Mouse (Mus musculus): Measurements from ENCODE around the gene Usp29. TPM values are rescaled to one million over a fixed set of nuclear protein-coding genes. Genes with fewer than 3 reads are reported as not detected.

The Usp29 gene
- polyA plus RNA-seq, 1 experiment = not detected

DNA sequence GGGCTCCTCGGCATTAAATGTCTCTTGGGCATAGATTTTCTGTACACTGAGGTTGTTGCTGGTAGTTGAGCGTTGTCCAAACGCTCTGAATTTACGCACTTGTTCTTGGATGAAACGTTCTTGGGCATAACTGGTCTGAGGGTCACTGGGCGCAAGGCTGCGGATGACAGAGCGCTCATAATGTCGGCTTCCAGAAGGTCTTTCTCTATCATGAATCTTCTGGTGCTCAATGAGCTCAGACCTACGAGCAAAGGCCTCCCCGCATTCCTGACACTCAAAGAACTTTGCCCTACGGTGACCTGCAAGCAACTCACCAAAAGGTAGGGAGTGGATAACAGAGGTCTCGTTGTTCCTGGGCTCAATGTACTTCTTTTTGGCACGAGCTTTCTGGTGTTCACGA lies 21.0 kb upstream of the Usp29 start:
- WGBS = 94% methylated on average over 15 of the region's 15 CpGs
- H3K27ac ChIP-seq (ENCODE audit: insufficient read depth, low read length) = no peak overlapping the region
- DNase-seq (ENCODE audit: low read depth in 1 of 2, low spot score in 2 of 2) = no peak
- no peaks in the 10 kb centered on the region for H3K4me1 ChIP-seq (ENCODE audit: control insufficient read depth, insufficient read depth, insufficient read length)
- no peaks in the 10 kb centered on the region for H3K27me3 ChIP-seq (ENCODE audit: control insufficient read depth, insufficient read depth, low read length)
- no peak for TF ChIP-seq CTCF (IDR thresholded peaks at IDR 0.05; ENCODE audit: extremely low read depth, insufficient read depth, insufficient read length, insufficient replicate concordance)
- TF ChIP-seq POLR2A (IDR thresholded peaks at IDR 0.05; ENCODE audit: low read depth, low read length) = no peak
- no peaks in the 10 kb centered on the region for H3K36me3 ChIP-seq (ENCODE audit: control insufficient read depth, insufficient read depth, low read length)
- no peak overlapping the region for H3K4me3 ChIP-seq (ENCODE audit: extremely low read depth, insufficient read depth, insufficient read length)

DNA sequence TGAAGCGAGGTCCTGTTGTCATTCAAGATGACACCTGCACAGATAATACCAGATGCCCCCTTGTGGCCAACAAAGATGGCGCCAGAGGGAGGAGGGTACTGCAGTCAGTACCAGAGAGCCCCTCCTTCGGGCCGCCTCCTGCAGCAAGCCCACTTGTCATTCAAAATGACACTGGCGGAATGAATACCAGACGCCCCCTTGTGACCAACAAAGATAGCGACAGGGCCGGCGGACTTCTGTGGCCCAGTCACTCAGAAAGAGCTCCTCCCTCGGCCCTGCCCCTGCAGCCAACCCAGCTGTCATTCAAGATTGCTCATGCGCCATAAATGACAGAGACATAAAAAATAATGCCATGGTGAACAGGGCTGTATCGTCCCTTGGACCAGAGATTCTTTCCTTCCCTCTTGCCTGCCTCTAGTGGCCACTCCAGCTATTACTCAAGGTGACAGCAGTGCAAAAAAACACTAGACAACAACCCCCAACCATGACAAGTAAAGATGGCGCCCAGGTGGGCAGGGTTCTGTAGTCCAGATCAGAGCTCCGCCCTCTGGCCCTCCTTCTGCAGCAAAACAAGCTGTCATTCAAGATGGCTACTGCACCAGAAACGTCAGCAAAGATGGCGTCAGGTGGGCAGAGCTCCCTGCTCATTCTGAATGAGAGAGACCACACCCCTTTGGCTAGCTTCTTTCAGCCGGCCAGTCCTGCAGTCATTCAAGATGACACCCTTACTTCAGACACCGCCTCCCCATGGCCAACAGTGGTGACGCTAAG lies 2.8 kb upstream of the Usp29 start:
- TF ChIP-seq POLR2A (IDR thresholded peaks at IDR 0.05; ENCODE audit: low read depth, low read length) (no peak), CTCF (IDR thresholded peaks at IDR 0.05; ENCODE audit: extremely low read depth, insufficient read depth, insufficient read length, insufficient replicate concordance) (no peak)
- Histone ChIP-seq H3K4me3 (ENCODE audit: extremely low read depth, insufficient read depth, insufficient read length) (no peak overlapping the region), H3K4me1 (ENCODE audit: control insufficient read depth, insufficient read depth, insufficient read length) (no peaks in the 10 kb centered on the region), H3K27ac (ENCODE audit: insufficient read depth, low read length) (peak overlapping the region; percentile 29), H3K36me3 (ENCODE audit: control insufficient read depth, insufficient read depth, low read length) (no peaks in the 10 kb centered on the region), H3K27me3 (ENCODE audit: control insufficient read depth, insufficient read depth, low read length) (no peaks in the 10 kb centered on the region)
- WGBS = 59% methylated on average over 19 of the region's 19 CpGs
- no peak for DNase-seq (ENCODE audit: low read depth in 1 of 2, low spot score in 2 of 2)

DNA sequence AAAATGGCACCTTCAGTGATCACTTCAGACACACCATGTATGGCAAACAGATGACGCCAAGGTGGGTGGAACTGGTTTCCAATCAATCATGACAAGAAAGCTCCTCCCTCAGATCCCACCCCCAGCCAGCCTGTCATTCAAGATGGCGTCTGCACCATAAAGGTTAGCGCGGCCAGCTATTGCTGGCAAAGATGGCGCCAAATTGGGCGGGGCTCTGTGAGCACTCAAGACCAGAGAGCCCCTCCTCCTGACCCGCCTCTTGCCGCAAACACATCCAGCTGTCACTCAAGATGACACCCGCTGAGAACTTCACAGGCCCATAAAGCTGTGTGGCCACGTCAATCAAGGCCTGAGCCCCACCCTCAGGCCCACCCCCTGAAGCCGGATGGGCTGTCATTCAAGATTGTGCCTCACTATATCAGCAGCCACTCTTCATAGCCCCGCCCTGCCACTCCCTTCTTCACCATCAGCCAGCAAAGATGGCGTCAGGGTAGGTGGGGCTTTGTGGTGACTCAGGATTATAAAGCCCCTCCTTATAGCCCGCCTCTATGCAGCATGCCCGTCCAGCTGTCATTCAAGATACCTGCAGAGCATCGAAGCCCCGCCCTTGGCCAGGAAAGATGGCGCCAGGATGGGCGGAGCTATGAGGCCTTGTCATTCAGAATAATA lies 2.0 kb upstream of the Usp29 start:
- Histone ChIP-seq H3K4me3 (ENCODE audit: extremely low read depth, insufficient read depth, insufficient read length) (no peak overlapping the region), H3K36me3 (ENCODE audit: control insufficient read depth, insufficient read depth, low read length) (no peaks in the 10 kb centered on the region), H3K4me1 (ENCODE audit: control insufficient read depth, insufficient read depth, insufficient read length) (no peaks in the 10 kb centered on the region), H3K27me3 (ENCODE audit: control insufficient read depth, insufficient read depth, low read length) (no peaks in the 10 kb centered on the region), H3K27ac (ENCODE audit: insufficient read depth, low read length) (no peak overlapping the region; the same call in 1 of the 2 replicates)
- TF ChIP-seq CTCF (IDR thresholded peaks at IDR 0.05; ENCODE audit: extremely low read depth, insufficient read depth, insufficient read length, insufficient replicate concordance) = no peak
- no peak for TF ChIP-seq POLR2A (IDR thresholded peaks at IDR 0.05; ENCODE audit: low read depth, low read length)
- 55% methylated on average over 19 of the region's 19 CpGs for WGBS
- DNase-seq (ENCODE audit: low read depth in 1 of 2, low spot score in 2 of 2) = no peak

DNA sequence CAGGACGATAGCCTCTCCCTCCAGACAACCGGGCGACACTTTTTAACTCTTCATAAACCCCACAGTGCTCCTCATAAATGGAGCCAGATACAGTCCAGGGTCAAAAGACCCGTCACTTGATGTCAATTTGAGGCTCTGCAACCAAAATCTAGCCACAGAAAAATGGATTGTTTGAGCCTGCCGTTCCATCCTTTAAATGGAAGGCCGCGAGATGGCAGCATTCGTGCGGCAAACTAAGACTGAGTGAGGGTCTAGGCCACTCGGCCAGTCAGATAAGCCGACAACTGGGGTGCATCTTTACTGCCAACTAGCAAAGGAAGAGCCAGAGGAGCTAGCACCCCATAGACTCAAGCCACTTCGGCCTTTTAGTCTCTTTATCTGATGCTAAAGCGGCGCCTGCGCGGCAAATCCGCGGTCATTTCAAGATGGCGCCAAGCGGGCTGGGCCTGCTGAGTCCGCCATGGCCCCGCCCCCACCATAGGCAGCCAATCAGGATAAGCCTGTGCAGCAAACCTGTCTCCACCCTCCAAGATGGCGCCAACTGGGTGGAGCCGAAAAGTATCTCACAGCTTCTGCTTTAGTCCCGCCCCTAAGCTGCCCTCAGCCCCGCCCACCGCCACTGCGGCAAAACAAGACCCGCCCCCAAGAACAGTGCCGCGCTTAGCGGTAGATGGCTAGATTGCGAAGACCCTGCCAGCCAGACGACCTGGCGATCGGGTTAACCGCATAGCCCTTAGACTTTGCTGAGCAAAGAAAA lies 1.1 kb upstream of the Usp29 start:
- peak in 1 of 2 experiments; percentile 15 for DNase-seq (ENCODE audit: low read depth in 1 of 2, low spot score in 2 of 2)
- Histone ChIP-seq H3K4me1 (ENCODE audit: control insufficient read depth, insufficient read depth, insufficient read length) (no peaks in the 10 kb centered on the region), H3K36me3 (ENCODE audit: control insufficient read depth, insufficient read depth, low read length) (no peaks in the 10 kb centered on the region), H3K4me3 (ENCODE audit: extremely low read depth, insufficient read depth, insufficient read length) (peak overlapping the region; percentile 2; the same call in 1 of the 2 replicates), H3K27ac (ENCODE audit: insufficient read depth, low read length) (no peak overlapping the region), H3K27me3 (ENCODE audit: control insufficient read depth, insufficient read depth, low read length) (no peaks in the 10 kb centered on the region)
- TF ChIP-seq POLR2A (IDR thresholded peaks at IDR 0.05; ENCODE audit: low read depth, low read length) (no peak), CTCF (IDR thresholded peaks at IDR 0.05; ENCODE audit: extremely low read depth, insufficient read depth, insufficient read length, insufficient replicate concordance) (no peak)
- WGBS = 45% methylated on average over 37 of the region's 37 CpGs

DNA sequence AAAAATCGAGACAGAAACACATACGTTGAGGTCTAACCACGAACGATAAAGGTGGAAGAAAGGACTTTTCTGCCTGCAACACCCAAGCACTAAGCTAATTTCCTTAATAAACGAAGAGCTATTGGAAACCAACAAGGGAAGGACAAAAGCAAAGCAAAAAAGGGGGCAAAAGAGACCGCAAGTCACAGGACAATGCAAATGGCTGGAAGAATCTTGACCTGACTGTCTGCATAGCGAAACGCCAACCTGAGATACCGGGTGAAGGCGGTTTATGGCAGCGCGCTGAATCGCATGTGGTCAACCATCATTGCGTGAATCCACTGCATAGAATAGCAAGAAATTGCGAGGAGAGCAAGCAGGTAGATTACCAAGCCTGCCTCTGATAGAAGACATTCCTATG lies 423 bp downstream of the Usp29 start:
- Histone ChIP-seq H3K27me3 (ENCODE audit: control insufficient read depth, insufficient read depth, low read length) (no peaks in the 10 kb centered on the region), H3K36me3 (ENCODE audit: control insufficient read depth, insufficient read depth, low read length) (no peaks in the 10 kb centered on the region), H3K27ac (ENCODE audit: insufficient read depth, low read length) (no peak overlapping the region), H3K4me1 (ENCODE audit: control insufficient read depth, insufficient read depth, insufficient read length) (no peaks in the 10 kb centered on the region), H3K4me3 (ENCODE audit: extremely low read depth, insufficient read depth, insufficient read length) (no peak overlapping the region)
- TF ChIP-seq POLR2A (IDR thresholded peaks at IDR 0.05; ENCODE audit: low read depth, low read length) = no peak
- no peak for TF ChIP-seq CTCF (IDR thresholded peaks at IDR 0.05; ENCODE audit: extremely low read depth, insufficient read depth, insufficient read length, insufficient replicate concordance)
- DNase-seq (ENCODE audit: low read depth in 1 of 2, low spot score in 2 of 2) = no peak
- WGBS = 57% methylated on average over 15 of the region's 15 CpGs

DNA sequence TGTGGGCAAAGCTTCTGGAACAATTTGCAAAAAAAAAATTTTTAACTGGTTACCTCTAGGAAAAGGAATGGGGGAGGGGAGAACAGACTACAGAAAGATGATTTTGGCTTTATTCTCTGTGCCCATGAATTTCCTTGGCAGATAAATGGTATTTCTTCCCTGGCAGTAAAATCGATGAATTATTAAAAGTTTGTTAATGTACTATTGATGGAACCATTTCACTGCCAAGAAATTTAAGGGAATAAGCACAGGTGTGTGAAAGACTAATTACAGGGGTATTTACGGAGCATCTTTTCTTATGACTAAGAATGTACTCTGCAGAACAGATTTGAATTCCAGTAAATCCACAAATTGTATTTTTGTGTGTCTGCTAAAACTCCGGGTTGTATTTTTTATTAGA lies 995 bp downstream of the Usp29 start:
- H3K4me1 ChIP-seq (ENCODE audit: control insufficient read depth, insufficient read depth, insufficient read length) = no peaks in the 10 kb centered on the region
- no peak overlapping the region for H3K4me3 ChIP-seq (ENCODE audit: extremely low read depth, insufficient read depth, insufficient read length)
- no peak overlapping the region for H3K27ac ChIP-seq (ENCODE audit: insufficient read depth, low read length)
- DNase-seq (ENCODE audit: low read depth in 1 of 2, low spot score in 2 of 2) = no peak
- no peaks in the 10 kb centered on the region for H3K36me3 ChIP-seq (ENCODE audit: control insufficient read depth, insufficient read depth, low read length)
- H3K27me3 ChIP-seq (ENCODE audit: control insufficient read depth, insufficient read depth, low read length) = no peaks in the 10 kb centered on the region
- WGBS = 47% methylated on average over 3 of the region's 3 CpGs
- no peak for TF ChIP-seq CTCF (IDR thresholded peaks at IDR 0.05; ENCODE audit: extremely low read depth, insufficient read depth, insufficient read length, insufficient replicate concordance)
- TF ChIP-seq POLR2A (IDR thresholded peaks at IDR 0.05; ENCODE audit: low read depth, low read length) = no peak
